Mouse (Mus musculus): ENCODE results near the gene Dnah14.
A peak's percentile ranks its signal among the peaks of the same experiment; 100 is the strongest.

Gene Dnah14

DNA sequence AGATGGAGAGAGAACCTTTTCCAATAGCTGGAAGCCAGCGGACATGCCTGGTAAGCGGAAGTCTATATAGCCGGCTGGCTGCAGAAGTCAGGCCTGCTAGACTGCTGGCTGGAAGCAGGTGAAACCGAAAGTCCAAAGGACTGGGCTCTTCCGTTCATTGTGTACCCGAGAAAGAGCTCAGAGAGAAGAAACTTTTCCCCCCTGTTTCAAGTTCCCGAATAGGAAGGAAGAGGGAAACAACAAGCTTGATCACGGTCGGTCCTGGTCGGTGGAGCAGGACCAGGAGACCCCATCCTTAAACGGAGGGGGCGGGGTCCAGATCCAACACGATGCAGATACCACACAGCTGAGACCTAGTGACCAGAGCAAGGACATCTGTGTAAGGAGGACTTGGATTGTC is 276.1 kb downstream of the Dnah14 start:
- DNase-seq (ENCODE audit: low spot score), result no peak

DNA sequence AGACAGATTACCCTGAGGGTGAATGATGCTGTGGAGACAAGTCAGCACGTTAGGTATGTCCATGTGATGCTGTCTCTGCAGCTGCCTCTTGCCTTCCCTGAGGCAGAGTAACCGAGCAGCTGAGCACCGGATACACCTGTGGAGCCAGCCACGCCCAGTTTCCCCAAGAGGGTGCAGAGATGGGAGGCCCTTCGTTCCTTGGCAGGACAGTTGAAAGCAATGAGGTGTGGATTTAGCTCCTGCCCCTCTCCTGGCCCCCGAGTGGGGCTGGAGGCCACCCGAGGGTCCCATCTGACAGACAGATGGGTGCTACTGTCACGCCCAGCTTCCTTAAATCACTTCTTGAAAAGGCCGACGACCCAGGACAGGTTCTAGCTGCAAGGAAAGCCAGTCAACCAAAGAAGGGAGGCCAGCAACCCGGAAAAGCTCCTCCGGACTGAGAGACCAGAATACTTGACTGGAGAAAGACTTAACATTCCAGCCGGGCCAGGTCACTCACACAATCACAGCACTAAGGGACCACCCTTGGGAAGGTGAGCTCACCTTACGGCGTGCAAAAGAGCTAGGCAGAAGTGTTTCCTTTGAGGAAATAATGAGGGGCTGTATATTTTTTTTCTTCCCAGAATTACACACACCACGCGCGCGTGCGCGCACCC is 276.9 kb downstream of the Dnah14 start:
- DNase-seq (ENCODE audit: low spot score), result peak; percentile 11

DNA sequence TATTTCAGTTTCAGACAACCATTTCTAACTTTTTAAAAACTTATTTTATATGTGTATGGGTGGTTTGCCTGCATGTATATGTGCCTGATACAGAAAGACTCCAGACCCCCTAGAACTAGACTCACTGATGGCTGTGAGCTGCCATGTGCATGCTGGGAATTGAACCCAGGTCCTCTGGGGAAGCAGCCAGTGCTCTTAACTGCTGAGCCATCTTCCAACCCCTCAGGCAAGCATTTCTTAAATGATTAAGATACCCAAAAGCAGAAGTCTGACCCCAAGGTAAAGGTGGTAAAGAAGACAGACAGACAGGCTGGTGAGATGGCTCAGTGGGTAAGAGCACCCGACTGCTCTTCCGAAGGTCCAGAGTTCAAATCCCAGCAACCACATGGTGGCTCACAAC is 278.5 kb downstream of the Dnah14 start:
- DNase-seq (ENCODE audit: low spot score), result no peak

DNA sequence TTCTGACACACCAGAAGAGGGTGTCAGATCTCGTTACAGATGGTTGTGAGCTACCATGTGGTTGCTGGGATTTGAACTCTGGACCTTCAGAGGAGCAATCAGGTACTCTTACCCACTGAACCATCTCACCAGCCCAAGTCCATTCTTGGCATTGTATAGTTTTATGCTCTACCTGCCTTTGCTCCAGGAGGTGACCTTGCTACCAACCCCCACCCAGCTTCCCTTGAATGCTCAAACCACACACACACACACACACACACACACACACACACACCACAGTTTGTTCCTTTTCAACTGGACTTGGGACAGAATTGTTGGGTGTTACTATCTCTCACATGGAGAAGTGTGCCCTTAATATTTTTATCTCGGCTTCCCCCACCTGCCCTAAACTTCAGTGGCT is 280.0 kb downstream of the Dnah14 start:
- no peak for DNase-seq (ENCODE audit: low spot score)

DNA sequence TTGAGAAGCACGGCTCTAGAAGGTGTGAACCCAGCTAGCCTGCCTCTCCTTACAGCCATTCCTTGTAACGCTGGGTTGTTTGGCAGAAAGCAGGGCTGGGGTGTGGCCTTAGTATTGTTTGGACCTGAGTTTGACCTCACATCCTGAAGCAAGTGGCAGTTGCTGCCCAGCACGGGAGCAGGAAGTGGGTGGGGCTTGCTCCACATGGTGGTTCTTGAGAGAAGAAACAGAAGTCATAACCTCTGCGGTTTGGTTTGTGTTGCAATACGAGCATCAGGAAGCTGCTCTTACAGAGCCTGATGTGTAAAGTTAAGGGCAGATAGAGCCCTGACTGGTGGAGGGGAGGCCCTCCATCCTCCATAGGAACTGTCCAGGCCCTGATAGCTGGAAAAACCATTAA is 284.3 kb downstream of the Dnah14 start:
- DNase-seq (ENCODE audit: low spot score), result peak; percentile 79

DNA sequence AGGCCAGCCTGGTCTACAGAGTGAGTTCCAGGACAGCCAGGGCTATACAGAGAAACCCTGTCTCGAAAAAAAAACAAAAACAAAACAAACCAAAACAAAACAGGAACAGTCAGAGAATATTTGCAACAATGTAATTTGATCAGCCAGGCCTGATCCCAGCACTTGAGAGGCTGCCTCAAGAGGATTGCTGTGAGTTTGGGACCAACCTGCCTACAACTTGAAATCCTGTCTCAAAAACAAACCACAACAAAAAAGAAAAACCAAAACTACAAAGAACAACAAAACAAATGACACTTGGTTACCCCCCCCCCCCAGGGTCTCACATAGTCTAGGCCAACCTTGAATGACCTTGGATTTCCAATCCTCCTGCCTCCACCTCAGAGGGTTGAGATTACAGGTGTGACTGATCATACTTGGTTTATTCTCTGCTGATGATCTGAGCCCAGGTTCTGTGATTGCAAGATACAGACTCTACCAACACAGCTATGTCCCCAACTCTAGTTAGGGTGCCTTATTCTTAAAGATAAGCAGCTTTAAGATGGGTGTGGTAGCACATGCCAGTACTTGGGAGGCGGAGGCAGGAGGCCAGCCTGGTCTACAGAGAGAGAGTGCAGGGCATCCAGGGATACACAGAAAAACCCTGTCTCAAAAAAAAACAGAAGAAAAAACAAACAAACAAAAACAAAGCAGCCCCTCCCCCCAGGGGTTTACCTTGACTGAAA is 285.0 kb downstream of the Dnah14 start:
- DNase-seq (ENCODE audit: low spot score), result no peak

DNA sequence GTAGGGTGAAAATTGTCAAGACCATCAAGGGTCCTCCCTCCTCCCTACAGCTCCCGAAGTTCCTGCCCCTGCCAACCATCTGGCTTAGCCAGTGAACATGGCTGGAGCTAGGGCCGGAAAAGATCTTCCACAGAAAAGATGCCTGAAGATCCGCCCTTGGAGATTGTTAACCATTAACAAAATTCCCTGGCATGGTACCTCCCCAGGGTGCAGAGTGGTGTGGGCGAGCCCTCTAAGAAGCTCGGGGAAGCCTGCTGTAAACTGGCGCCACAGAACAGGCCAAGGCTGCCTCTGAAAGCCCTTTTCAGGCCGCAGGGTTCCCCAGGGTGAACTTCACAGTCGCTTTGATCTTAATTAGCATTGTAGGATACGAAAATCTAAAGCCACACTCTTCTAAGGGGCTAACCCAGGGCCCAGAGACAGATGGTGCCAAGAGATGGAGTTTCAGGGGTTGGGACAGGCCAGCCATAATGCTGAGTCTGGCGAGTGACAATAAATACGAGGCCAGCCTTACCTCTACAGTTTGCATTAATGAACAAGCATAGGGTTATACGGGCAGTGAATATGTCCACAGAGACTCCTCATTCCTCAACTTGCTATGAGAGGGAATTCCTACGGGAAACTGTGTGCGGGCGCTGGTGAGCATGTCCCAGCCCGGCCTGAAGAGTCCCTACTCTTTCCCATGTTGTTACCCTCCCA is 286.5 kb downstream of the Dnah14 start:
- no peak for DNase-seq (ENCODE audit: low spot score)

DNA sequence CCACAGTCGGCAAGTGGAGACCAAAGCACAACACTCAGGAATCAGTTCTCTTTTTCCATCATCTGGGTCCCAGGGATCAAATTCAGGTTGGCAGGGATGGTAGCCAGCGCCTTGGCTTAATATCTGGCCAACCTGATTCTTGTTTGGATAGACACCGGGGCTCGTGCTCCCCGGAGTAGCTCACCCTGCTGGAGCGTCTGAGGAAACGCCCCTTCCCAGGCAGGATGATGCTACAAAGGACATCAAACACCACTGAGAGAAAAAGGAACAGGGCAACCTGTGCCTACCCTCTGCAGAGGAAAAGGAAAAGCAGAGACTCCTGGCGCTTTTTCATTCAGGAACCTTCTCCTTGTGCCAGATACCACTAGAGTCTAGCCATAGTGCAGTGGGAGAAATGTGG is 287.1 kb downstream of the Dnah14 start:
- no peak for DNase-seq (ENCODE audit: low spot score)
